Mouse (Mus musculus): Measurements from ENCODE around the gene Epb41l4b.

Gene Epb41l4b

DNA sequence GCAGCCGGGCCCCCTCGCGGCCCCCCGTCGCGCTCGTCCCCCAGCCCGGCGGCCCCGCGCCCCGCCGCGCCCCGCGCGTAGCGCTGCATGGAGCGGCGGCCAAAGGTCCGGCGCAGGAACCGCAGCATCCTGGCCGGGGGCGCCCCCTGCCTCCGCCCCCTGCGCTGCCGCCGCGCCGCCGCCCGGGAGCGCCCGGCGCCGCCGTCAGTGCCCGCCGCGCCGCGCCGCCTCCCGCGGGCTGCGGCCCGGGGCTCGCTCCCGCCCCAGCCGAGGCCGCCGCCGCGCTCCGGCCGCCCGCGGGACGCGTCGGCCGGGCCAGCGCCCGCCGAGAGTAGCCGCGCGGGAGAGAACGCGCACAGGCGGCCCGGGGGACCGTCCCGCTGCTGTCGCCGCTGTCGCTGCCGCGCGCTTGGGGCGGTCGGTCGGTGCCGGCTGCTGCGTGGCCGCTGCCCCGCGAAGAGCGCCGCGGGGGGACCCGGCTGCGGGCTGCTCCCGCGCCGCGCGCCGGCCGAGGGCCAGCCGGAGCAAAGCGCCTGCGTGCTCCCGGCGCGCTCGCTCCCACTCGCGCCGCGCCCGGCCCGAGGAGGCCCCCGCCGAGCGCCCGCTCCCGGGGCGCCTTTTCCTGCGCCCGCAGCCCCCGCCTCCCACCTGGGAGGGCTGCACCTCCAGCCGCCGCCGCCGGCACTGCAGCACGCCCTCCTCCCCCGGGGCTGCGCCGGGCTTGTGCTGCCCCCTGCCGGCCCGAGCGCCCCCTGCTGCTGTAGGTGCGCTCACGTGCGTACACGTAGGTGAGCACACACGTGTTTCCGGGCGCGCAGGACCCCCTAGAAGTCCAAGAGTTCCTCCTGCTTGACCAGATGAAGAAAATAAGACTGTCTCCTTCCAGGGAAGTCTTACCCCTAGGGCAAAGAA is at the start of gene Epb41l4b:
Gene Epb41l4b (minus strand): TSS at position 412 of the 912 bp plus-strand sequence.
- DNase-seq (ENCODE audit: low spot score): peak; percentile 79

DNA sequence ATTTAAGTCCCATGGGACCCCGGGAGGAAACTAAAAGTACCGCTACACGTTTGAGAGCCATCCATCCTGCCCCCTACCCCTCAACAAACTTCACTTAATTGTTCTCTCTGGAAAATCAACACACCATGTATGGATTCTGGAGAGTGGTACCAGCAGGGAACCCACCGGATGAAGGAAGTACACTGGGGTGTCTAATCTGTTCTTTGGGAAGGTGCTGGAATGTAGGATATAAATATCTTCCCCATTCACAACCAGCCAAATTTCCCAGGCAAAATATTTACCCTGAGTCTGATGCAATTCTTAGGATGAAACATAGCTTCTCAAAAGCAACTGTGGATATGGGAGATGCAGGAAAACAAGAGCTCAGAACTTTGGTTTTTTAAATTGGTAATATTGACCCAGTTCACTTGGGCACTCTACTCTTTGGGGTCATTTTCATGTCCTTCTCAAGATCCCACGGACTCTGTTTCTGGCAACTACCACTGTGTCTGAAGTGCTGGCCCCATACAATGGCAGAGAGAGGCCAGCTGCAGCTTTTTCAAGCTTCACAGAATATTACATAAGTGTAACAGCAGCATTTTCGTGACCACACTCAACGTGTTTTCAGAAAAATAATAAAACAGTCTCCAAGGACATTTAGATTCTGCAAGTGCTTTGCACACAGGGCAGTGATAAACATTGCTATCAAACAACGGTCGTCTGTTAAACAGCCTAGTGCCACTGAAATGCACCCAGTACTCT is 48.5 kb upstream of the Epb41l4b start:
- no peak for DNase-seq (ENCODE audit: low spot score)

DNA sequence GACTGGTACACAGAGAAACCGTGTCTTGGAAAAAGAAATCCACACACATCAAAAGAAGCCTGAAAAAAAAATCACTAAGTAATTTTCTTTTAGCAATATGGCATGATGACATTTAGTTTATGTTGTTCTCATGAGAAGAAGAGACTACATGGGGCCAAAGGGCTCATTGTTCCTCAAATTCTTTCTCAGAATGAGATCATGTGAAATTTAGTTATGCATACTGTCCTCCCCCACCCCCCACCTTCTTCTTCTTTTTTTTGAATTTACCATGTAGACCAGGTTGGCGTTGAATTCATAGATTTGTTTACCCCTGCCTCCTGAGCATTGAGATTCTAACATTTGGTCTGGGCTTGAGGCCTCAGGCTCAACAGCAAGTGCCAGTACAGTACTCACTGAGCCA is 46.6 kb upstream of the Epb41l4b start:
- no peak for DNase-seq (ENCODE audit: low spot score)

DNA sequence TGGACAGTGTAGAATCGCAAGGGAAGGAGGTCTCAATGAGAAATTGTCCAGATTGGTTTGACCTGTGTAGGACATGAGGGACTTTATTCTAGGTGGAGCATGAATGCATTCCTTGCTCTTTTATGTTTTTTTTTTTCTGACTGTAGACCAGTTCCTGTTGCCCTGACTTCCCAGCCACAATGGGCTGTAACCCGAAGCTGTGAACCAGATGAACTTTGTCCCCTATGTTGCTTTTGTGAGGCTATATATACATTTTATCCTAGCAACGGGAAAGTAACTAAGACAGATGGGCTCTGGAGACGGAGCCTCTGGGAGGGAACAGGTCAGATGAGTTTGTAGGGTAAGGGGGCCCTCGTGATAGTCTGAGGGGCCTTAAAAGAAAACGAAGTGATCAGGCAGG is 42.8 kb upstream of the Epb41l4b start:
- DNase-seq (ENCODE audit: low spot score): no peak

DNA sequence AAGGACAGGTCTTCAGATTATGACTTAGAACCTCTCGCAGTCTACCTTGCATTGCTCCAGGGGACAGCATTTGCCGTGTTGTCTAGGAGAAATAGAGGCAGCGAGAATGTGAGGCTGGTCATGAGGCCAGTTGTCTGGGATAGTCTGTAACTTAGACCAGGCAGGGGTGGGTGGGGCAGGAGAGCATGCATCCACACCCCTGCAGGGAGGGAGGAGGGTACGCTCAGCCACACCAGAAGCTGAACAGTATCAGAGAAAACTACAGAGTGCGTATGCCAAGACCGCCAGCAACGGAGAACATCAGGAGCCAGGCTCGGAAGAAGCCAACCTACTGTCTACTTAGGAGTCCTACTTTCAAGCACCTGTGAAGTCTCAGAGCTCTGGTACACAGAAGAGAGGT is 42.2 kb upstream of the Epb41l4b start:
- DNase-seq (ENCODE audit: low spot score): no peak

DNA sequence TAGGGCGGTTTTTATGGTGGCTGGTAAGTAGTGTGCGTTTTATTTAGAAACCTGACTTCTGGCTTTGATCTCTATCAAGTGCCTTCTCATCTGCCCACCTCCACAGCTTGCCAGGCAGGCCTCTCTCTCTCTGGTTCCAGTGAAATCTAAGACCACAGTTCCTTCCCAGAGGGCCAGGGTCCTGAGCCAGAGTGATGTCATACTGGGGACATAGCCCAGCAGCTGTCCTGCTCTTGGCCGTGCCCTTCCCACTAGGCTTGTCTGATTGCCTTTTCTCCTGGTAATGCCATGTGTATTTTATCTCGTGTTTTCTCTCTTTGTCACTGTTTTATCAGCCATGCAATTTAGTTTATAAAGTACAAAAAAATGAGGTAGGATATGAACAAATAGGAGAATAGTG is 40.3 kb upstream of the Epb41l4b start:
- no peak for DNase-seq (ENCODE audit: low spot score)

DNA sequence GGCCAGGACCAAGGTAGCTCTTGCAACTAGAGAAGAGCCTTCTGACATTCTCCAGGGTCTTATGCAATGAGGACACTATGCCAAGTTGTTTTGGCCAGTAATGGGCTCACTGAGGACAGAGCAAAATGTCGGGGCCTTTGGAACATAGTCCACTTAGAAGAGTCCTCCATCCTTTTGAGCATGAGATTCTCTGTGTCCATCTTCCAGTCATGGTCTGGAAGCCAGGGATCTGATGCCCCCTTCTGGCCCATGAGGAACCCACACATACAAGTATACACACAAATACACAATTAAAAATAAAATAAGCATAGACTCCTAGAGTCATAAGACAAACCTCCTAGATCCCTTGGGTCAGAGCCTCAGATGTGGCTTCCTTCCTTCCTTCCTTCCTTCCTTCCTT is 38.3 kb upstream of the Epb41l4b start:
- DNase-seq (ENCODE audit: low spot score): no peak

DNA sequence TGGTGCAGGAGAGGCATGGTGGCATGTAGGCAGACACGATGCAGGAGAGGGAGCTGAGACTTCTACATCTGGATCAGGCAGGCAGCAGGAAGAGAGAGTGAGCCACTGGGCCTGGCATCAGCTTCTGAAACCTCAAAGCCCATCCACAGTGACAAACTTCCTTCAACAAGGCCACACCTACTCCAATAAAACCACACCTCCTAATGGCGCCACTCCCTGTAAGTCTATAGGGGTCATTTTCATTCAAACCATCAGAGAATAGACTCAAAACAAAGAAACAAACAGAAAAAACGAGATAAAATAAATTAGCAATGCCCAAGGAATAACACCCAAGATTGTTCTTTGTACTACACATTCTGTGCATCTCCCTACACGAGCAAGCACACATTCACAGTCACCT is 35.6 kb upstream of the Epb41l4b start:
- DNase-seq (ENCODE audit: low spot score): no peak

DNA sequence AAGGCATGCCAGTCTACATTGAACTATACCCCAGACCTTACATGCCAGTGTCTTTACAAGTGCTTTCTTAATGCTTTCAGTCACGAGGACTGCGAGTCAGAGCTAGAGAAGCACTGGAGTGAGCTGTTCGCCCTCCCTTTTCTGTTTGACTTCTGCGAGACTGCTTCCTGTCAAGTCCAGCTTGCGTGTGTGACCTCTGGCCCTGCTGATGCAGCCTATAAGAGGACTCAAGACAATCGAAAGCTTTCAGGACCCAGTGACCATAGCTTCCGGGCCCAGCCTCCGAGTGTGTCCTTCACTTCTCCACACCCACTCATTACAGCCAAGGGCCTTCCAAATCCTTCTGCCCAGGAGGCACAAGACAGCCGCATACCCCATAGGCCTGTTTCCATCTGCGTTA is 32.1 kb upstream of the Epb41l4b start:
- DNase-seq (ENCODE audit: low spot score): no peak

DNA sequence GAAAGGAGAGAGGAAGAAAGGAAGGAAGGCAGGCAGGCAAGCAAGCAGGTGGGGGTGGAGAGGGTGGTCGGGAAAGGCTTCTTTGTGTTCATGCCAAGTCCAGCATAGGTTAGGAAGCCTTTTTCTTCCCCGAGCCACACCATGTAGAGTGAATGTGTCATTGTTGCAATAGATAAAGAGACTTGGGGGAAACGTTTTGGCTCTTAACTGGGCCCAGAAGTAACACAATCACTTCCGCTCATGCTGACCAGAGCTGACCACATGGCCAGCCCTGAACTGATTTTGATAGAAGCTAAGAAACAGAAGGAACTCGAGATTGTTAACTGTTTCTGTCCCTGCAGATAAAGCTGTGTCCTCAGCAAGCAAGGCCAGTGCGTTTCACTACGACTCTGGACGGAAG is 29.6 kb upstream of the Epb41l4b start:
- no peak for DNase-seq (ENCODE audit: low spot score)

DNA sequence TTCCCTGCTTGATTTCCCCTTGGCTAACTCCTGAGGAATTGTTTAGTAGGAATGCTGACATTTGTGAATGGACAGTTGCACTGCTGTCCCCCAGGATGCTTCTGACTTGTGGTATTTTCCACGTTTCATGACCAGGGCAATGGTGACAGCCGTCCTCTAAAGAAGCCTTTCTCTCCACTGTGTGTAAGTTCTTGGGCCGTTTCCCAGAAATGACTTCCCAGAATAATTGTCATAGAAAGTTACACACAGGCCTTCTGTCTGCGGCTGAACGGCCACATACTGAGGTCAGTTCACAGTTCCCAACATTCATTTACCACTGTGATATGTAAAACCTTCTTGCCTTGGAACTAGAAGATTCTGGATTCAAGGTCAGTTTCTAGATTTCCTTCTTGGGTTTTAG is 28.6 kb upstream of the Epb41l4b start:
- DNase-seq (ENCODE audit: low spot score): peak; percentile 45

DNA sequence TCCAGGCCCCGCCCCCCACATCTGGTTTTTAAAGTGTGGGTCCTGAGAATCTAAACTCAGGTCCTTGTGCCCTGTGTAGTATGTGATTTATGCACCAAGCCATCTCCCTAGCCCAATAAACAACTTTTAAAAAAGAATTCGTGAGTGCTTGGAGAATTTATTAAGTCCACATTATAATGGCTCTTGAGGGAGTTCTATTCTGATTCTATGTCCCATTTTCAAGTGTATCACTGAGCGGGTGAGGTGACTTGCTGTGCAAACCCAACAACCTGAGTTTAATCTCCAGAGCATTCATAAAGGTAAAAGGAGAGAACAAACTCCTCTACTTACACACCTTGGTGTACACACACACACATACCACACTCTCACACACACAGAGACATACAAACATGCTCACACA is 25.4 kb upstream of the Epb41l4b start:
- DNase-seq (ENCODE audit: low spot score): no peak

DNA sequence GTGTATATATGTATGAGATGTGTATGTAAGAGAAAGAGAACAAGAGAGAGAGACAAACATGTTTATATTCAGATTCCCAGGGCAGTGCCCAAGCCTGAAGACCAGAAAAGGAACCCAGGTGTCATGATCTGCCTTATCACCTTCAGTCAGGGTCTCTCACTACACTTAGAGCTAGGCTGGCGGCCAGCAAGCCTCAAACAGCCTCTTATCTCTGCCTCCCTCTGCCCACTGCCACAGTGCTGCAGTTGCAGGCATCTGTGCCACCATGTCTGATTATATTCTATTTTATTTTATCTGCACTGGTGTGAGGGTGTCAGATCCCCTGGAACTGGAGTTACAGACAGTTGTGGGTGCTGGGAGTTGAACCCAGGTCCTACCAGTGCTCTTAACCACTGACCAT is 25.0 kb upstream of the Epb41l4b start:
- no peak for DNase-seq (ENCODE audit: low spot score)

DNA sequence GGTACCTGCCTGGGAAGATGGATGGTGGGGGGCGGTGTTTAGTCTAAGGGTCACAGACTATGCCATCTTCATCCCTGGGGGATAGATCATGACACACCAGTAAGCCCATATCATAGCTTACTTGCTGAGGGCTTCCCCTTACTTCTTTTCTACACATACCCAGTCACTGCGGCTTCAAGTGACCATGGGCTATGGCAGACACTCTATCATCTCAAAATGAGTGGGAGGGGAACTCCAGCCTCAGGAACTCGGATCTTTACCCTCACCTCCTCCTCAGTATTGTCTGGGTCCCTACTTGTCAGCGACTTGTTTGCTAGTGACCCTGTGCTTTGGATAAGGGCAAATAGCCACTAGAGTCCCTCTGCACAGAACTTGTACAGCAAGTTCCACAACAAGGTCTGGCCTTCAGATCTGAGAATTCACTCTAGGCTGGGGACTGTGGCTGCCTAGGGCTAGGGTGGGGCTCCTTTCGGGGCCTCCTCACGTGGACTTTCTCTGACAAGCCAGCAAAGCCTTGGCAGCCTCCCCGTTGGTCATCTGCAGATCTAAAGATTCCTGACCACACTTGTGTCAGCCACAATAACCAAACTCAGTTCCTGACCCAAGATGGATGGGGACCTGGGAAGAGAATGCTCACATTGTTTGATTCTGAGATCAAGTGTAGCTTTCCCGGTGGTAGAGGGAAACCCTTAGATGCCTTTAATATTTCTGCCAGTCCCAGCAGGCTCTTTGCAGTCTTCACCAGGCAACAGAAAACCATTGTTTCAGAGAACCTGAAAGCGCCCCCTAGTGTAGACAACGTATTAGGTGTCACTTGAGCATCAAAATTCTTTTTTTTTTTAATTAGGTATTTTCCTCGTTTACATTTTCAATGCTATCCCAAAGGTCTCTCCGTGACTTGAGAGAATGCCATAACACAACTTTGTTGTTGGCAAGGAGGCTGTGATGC is 24.0 kb upstream of the Epb41l4b start:
- DNase-seq (ENCODE audit: low spot score): no peak

DNA sequence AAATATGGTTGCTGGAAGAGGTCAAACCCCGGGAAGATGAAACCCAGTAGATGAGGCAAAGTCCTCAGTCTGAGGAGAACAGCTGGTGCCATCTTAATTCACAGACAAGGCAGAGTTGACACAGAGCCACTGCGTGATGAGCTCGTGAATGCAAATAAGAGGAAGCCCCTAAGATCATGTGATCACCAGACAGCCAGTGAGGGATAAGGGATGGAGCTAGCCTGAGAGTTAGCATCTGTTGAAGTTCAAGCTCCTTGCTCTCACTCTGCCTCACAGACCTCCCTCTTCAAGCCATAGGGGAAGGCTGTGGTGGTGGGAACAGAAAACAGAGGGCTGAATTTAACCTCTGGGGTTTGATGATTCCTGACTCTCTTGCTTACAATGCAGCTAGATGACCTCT is 22.4 kb upstream of the Epb41l4b start:
- DNase-seq (ENCODE audit: low spot score): no peak

DNA sequence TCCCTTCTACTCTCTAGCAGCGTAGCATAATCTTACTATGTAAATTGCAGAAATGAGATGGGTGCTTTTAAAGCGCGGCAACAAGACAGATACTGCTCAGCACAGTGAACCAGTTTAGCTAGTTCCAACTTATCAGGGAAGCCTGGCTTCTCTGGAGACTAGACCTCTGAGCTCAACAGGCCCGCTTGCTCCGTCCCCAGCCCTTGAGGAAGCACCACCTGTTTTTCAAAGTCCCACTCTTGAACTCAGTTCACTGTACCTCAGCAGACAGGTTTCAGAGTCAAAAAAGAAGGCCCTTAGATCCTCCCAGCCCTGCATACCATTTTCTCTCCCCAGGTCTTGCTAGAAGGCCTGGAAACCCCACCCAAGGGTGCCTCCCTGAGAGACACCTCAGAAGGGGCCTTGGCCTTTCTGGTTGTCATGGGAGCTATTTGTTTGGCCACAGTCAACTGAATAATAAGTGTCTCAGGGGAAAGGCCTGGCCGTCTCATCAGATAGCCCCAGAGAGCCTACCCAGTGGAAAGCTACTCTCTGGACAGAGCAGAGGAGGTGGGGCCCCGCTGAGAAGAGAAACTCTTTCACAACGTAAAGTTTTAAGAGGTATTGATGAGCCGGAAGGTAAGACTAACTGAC is 21.5 kb upstream of the Epb41l4b start:
- DNase-seq (ENCODE audit: low spot score): no peak

DNA sequence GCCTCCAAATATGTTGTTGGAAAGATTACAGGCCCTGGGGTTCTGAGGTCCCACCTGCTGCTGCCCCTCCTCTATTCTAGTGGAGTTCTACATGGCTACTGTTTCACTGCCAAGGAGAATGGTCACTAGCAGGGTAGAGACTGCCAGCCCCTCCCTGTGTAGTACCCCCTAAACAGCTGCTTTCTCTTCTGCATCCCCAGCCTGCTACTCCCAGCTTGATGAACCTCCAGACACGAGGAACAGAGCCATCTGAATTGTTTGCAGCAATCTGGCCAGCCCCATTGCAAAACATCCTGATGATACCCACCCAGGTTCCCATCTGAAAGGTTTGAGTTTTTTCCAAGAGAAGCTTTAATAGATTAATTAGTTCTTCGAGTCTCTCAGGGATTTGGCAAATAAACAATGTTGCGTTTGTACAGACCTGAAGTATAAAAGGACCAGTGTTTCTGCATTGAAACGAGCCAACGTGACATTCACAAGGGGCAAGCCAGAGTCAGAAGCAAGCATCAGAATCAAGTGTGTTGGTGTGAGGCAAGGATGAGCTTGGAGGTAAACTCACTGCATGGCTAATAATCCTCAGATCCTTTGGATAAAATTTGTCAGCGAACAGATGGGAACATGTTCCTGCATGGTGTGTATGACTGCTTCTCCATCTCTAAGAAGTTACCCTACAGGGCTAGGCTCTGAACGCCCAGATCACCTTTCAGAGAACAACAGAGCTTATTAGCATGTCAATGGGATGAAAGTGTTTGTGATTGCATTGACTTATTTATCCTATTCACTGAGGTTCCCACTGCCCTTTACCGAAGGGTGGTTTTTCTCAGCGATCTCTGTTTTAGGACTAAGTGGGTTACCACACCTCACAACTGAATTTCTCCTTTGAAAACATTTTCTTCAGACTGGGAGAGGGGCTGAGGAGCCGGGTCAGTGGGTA is 19.8 kb upstream of the Epb41l4b start:
- DNase-seq (ENCODE audit: low spot score): peak; percentile 39

DNA sequence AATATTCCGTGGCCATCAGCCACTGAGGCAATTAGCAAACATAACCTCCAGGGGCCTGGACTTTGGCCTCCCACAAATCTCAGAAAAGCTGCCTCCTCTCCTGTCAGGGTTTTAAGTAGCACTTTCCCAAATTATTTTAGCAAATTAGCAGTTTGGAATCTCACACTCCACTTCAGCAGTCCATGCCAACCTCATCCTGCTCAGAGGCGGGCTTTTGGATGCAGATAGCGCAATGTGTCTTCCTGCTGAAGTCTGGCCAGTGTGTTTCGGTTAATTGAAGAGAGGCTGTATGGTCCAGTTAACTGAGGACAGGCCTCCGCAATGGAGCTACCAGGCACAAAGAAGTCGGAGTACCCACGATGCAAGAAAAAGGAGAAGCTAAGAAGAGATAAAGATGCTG is 17.3 kb upstream of the Epb41l4b start:
- DNase-seq (ENCODE audit: low spot score): no peak

DNA sequence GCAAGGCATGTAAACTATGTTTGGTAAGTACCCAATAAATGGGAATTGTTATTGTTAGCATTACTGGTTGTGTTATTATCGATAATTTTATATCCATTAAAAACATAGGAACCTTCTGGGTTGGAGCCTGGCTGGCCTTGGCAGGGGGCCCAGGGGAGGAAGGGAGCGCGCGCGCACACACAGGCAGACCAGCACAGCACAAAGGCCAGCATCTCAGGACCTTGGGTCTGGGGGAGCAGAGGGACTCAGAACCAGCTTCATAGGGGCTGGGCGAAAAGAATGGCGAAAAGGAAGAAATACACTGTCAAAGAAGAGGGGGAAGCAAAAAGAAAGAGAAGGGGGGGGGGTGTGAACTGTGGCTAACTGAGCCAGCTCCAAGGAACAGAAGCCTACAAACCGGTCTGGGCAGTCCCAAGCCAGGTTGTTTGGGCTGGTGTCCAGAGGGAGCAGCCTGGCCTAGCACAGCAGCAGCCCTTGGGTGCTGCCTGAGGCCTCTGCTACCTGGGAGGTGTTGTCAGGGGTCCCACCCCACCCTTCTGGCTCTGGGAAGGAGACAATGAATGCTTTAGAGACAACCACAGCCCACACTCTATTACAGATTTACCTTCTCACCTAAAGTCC is 13.4 kb upstream of the Epb41l4b start:
- DNase-seq (ENCODE audit: low spot score): no peak

DNA sequence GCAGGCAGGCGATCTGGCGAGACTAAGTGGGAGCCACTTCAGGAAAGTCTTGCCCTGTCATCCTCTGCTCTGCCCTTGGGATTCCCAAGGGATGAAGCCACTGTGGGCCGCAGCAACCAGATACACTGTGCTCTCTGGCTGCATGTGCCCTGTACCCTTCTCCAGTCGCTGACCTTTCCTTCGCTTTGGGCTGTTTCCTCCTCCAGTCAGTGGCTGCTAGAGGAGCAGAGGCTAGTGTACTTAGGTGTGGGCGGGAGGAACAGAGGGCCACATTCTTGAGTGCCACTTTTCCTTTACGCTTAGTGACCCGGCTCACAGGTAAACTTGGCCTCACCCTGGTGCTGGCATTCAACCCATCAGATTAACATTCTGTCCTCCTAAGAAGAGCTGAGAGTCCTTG is 10.6 kb upstream of the Epb41l4b start:
- no peak for DNase-seq (ENCODE audit: low spot score)

All from layer of hippocampus, adult 11-12 months (tissue).